Mouse (Mus musculus) lung, adult 2 months (tissue): Measurements from ENCODE around the gene Kng2.
"Not testable (repeated sequence)": the region's sequence is repeated elsewhere in the genome, so short reads cannot be mapped to it uniquely, and the experiment has no call there.

Experiments
- CTCF ChIP-seq: fragments of 200-500 bp; IDR thresholded peaks from 2 replicates; pipeline ENCODE4 v1.5.1; 2011; ENCODE audit warnings: mild to moderate bottlenecking, low read length, control low read depth; ENCODE audit not compliant: insufficient read depth
- POLR2A ChIP-seq: fragments of 200-500 bp; IDR thresholded peaks from 2 replicates; pipeline ENCODE4 v1.6.1; 2011; ENCODE audit warnings: low read depth, mild to moderate bottlenecking, control low read depth, low read length, borderline replicate concordance; ENCODE audit errors: extremely low read depth

DNA sequence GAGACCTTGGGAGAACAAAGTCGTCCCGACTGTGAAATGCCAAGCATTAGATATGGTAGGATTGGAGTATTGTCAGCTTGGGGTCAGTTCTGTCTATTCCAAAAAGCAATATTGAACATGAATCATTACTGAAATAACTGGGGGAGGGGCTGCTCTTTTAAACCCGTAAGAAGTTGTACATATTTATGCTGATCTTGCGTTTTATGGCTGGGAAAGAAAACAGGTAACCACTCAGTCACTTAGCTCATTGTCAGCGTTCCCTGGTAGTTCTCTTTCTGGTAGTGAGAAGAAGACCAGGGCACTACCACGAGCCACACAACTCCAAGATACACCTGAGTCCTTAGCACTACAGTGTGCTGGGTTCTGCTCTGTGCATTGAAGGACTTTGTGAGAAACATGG, 48.2 kb upstream of the Kng2 start:
- TF ChIP-seq POLR2A, CTCF: not testable (repeated sequence)
